ENCODE assay signal across 13 mouse cellular contexts in genomic region chr10:24597789-24598188, GRCm38 (mm10). TPM values are rescaled to one million over a fixed set of nuclear protein-coding genes. Genes with fewer than 3 reads are reported as not detected.
DNase-seq lines count a peak whose midpoint lies in the region; ATAC-seq and TF ChIP-seq lines count a peak whose summit lies in the region.
"Had no signal": no experiment of that assay in that cellular context is flagged by ENCODE, and none has a peak within 500 bp of the region (broad histone marks: within the 10 kb centered on the region; RNA-seq: fewer than 3 reads in every experiment).

No protein-coding gene starts in this region.

- 74% methylated on average over 4 of the region's 4 CpGs for WGBS in kidney, adult 2 months
- WGBS in embryonic facial prominence, embryonic 12.5 days, result 79% methylated on average over 4 of the region's 4 CpGs
- 79% methylated on average over 4 of the region's 4 CpGs for WGBS in limb, embryonic 15.5 days

- no peaks in the 10 kb centered on the region; the same call in 1 of the 2 replicates for H3K36me3 ChIP-seq in kidney, adult 2 months (ENCODE audit: control insufficient read depth, insufficient read depth, low read length)
- H3K36me3 ChIP-seq in embryonic facial prominence, embryonic 12.5 days, result no peaks in the 10 kb centered on the region
- no peaks in the 10 kb centered on the region for H3K36me3 ChIP-seq in limb, embryonic 15.5 days

- H3K27me3 ChIP-seq in kidney, adult 2 months (replicated peaks; ENCODE audit: control insufficient read depth, insufficient read depth, low read length), result no peaks in the 10 kb centered on the region
- H3K27me3 ChIP-seq in embryonic facial prominence, embryonic 12.5 days, result no peaks in the 10 kb centered on the region
- no peaks in the 10 kb centered on the region for H3K27me3 ChIP-seq in limb, embryonic 15.5 days

- H3K9me3 ChIP-seq in embryonic facial prominence, embryonic 12.5 days, result no peaks in the 10 kb centered on the region
- H3K9me3 ChIP-seq in limb, embryonic 15.5 days, result no peaks in the 10 kb centered on the region

- no peak for DNase-seq in kidney, adult 2 months
- no peak for DNase-seq in kidney, adult 8-10 months
- no peak for DNase-seq in thymus, postnatal 25 days
- DNase-seq in spleen, postnatal 10 days (ENCODE audit: low spot score in 2 of 2), result no peak
- DNase-seq: cerebellum, adult 18-20 months; kidney, postnatal 36 days; spleen, adult 18-20 months; thymus, postnatal 4 days had no signal

- ATAC-seq in embryonic facial prominence, embryonic 12.5 days (ENCODE audit: insufficient number of reproducible peaks, insufficient read depth, low FRiP score, low TSS enrichment), result no peak
- ATAC-seq in limb, embryonic 15.5 days (ENCODE audit: insufficient number of reproducible peaks, low FRiP score, low TSS enrichment, low read depth), result no peak
- ATAC-seq: forebrain, embryonic 16.5 days had no signal

- TF ChIP-seq CTCF in kidney, adult 2 months (conservative IDR thresholded peaks at IDR 0.05; ENCODE audit: insufficient read depth, insufficient read length, low read depth, low read length), result no peak
- TF ChIP-seq CTCF in embryonic fibroblast, embryonic 13.5 days (IDR thresholded peaks at IDR 0.05; ENCODE audit: borderline replicate concordance, insufficient read depth, low read length), result no peak

- peak overlapping the region; percentile 47 for H3K4me3 ChIP-seq in kidney, adult 2 months (ENCODE audit: insufficient read depth, low read depth, low read length)
- H3K4me3 ChIP-seq in embryonic facial prominence, embryonic 12.5 days, result no peak overlapping the region
- peak overlapping the region; percentile 61 for H3K4me3 ChIP-seq in embryonic fibroblast, embryonic 13.5 days (ENCODE audit: insufficient read depth, low read length)
- H3K4me3 ChIP-seq in limb, embryonic 15.5 days, result peak overlapping the region; percentile 62; the same call in 1 of the 2 replicates

- H3K4me2 ChIP-seq in embryonic facial prominence, embryonic 12.5 days (replicated peaks), result peak overlapping the region; percentile 72; the same call in 1 of the 2 replicates
- peak overlapping the region; percentile 66 for H3K4me2 ChIP-seq in limb, embryonic 15.5 days

- no peak overlapping the region for H3K9ac ChIP-seq in embryonic facial prominence, embryonic 12.5 days
- H3K9ac ChIP-seq in limb, embryonic 15.5 days, result no peak overlapping the region

- peak overlapping the region; percentile 57; the same call in 1 of the 2 replicates for H3K27ac ChIP-seq in kidney, adult 2 months (ENCODE audit: insufficient read depth, low read depth, low read length)
- no peak overlapping the region for H3K27ac ChIP-seq in embryonic facial prominence, embryonic 12.5 days
- H3K27ac ChIP-seq in embryonic fibroblast, embryonic 13.5 days (ENCODE audit: insufficient read depth, low read length), result peak overlapping the region; percentile 71; the same call in 1 of the 2 replicates
- H3K27ac ChIP-seq in limb, embryonic 15.5 days, result no peak overlapping the region
- H3K27ac ChIP-seq: macrophage had no signal

- no peaks in the 10 kb centered on the region; the same call in none of the 2 replicates for H3K4me1 ChIP-seq in kidney, adult 2 months (ENCODE audit: control insufficient read depth, insufficient read depth, low read length)
- peaks cover 31% of the 10 kb centered on the region for H3K4me1 ChIP-seq in embryonic facial prominence, embryonic 12.5 days
- peaks cover 8% of the 10 kb centered on the region for H3K4me1 ChIP-seq in embryonic fibroblast, embryonic 13.5 days (ENCODE audit: control insufficient read depth, insufficient read depth, low read length)
- peaks cover 36% of the 10 kb centered on the region for H3K4me1 ChIP-seq in limb, embryonic 15.5 days

- no peak for TF ChIP-seq POLR2A in kidney, adult 2 months (IDR thresholded peaks at IDR 0.05; ENCODE audit: low read depth, low read length)
- TF ChIP-seq POLR2A in embryonic fibroblast, embryonic 13.5 days (IDR thresholded peaks at IDR 0.05; ENCODE audit: low read depth, low read length), result peak; percentile 83

RNA-seq across cellular contexts. Expression of gene Ccn2, which starts 2.5 kb away (rescaled TPM):
- polyA plus RNA-seq in kidney, adult 2 months (2012; rRNA removed), result 115 and 153 TPM in 2 replicates
- polyA plus RNA-seq in embryonic facial prominence, embryonic 12.5 days (2016; fragmentation: Nextera tagmentation; extraction: Ambion mirVana), result 9.6 and 10.5 TPM in 2 replicates
- polyA plus RNA-seq in embryonic fibroblast, embryonic 13.5 days (2011; ENCODE audit: insufficient read length, low read depth, missing spikeins), result 483 and 1,320 TPM in 2 replicates
- polyA plus RNA-seq in limb, embryonic 15.5 days (2015; fragmentation: Nextera tagmentation; extraction: Ambion mirVana), result 19.1 and 20.8 TPM in 2 replicates

Comparison
In these comparisons a context has a peak if more than half of its experiments do, and no peak if none do; other contexts are left out.
1. H3K27ac ChIP-seq: peak in kidney, adult 2 months (single experiment) and embryonic fibroblast, embryonic 13.5 days (single experiment); none in embryonic facial prominence, embryonic 12.5 days (single experiment) and limb, embryonic 15.5 days (single experiment).